30 mouse cellular contexts compared by ENCODE assay signal in the genomic region with DNA sequence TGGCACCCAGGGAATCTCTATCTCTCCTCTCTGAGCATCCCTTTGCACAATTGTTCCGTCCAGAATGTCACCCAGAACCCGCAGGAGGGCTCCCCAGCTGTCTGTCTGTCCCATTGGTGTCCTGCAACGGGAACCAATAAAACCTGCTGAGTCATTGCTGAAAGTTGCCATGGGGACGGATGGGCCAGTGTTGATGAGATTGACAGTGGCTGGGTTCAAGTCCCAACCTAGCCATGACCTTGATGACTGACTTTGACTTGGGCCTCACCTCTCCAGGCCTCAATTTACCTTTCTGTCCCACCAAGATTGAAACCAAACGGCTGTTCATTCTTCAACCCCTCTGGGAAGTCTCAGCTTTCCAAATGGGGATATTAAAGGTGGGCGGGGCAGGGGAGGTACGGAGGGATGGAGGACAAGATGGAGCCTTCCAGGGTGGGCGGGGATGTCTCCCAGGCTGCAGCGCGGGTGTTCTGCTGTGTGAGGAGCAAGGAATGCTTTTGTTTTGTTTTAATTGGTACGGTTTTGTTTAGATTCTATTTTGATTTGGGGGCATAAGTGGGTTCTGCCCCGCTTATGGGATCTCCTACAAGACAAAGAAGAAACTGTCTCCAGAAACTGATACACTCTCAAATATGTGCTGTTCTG. TPM values are rescaled to one million over a fixed set of nuclear protein-coding genes. Genes with fewer than 3 reads are reported as not detected.
DNase-seq lines count a peak whose midpoint lies in the region; ATAC-seq and TF ChIP-seq lines count a peak whose summit lies in the region.
"Had no signal": no experiment of that assay in that cellular context is flagged by ENCODE, and none has a peak within 500 bp of the region (broad histone marks: within the 10 kb centered on the region; RNA-seq: fewer than 3 reads in every experiment).

No protein-coding gene starts in this region.

- no peak for TF ChIP-seq EP300 in CH12.LX (IDR thresholded peaks at IDR 0.05; ENCODE audit: low read length)
- no peak for TF ChIP-seq EP300 in stomach, postnatal 0 days (optimal IDR thresholded peaks at IDR 0.05)

- peaks cover 33% of the 10 kb centered on the region for H3K27me3 ChIP-seq in CH12.LX (replicated peaks)
- H3K27me3 ChIP-seq in E14TG2a.4 (ENCODE audit: insufficient read depth, low read length) = no peaks in the 10 kb centered on the region
- no peaks in the 10 kb centered on the region for H3K27me3 ChIP-seq in stomach, postnatal 0 days (ENCODE audit: control insufficient read depth, insufficient read depth, low read length)
- H3K27me3 ChIP-seq: embryonic facial prominence, embryonic 15.5 days; Patski had no signal

- H3K4me1 ChIP-seq in CH12.LX (ENCODE audit: control insufficient read depth in 1 of 2, insufficient read depth in 2 of 2) (peaks cover 6 to 7% of the 10 kb centered on the region in 2 experiments; a peak in 2 of 4 replicates), E14TG2a.4 (replicated peaks; ENCODE audit: low read depth, low read length) (peaks cover 51% of the 10 kb centered on the region)
- no peaks in the 10 kb centered on the region for H3K4me1 ChIP-seq in stomach, postnatal 0 days (replicated peaks; ENCODE audit: control insufficient read depth, insufficient read depth)
- H3K4me1 ChIP-seq: embryonic facial prominence, embryonic 13.5 days; embryonic facial prominence, embryonic 15.5 days; forebrain, embryonic 12.5 days had no signal

- 57% methylated on average over 12 of the region's 12 CpGs for WGBS in stomach, postnatal 0 days

- no peak overlapping the region for H3K27ac ChIP-seq in CH12.LX (ENCODE audit: insufficient read depth, low read depth)
- H3K27ac ChIP-seq in stomach, postnatal 0 days (replicated peaks) = no peak overlapping the region
- H3K27ac ChIP-seq: embryonic facial prominence, embryonic 13.5 days; embryonic facial prominence, embryonic 15.5 days; forebrain, embryonic 10.5 days; forebrain, embryonic 12.5 days had no signal

- no peak for TF ChIP-seq POLR2A in CH12.LX (IDR thresholded peaks at IDR 0.05; ENCODE audit: low read depth, low read length)

- in situ Hi-C loops in CH12.LX (cut with MboI; ENCODE audit: low pct_ligation_motif_present, low pct_unique_long_range_greater_than_20kb, low sequenced_read_pairs) = no loop called here

- no peak overlapping the region for H3K4me2 ChIP-seq in CH12.LX (ENCODE audit: insufficient read depth, low read depth, poor library complexity, severe bottlenecking)
- H3K4me2 ChIP-seq in stomach, postnatal 0 days (replicated peaks; ENCODE audit: low read depth) = no peak overlapping the region
- H3K4me2 ChIP-seq: embryonic facial prominence, embryonic 13.5 days; embryonic facial prominence, embryonic 15.5 days; forebrain, embryonic 12.5 days had no signal

- no peak for ATAC-seq in stomach, postnatal 0 days (ENCODE audit: low FRiP score, low TSS enrichment)
- ATAC-seq: activated CD4-positive, CD25-positive, alpha-beta regulatory T cell, adult 4 months; forebrain, embryonic 14.5 days; forebrain, embryonic 16.5 days; Patski had no signal

- TF ChIP-seq CTCF in CH12.LX (conservative IDR thresholded peaks at IDR 0.05 in 1 of 2, IDR thresholded peaks at IDR 0.05 in 1 of 2; ENCODE audit: low read depth in 2 of 2, low read length in 2 of 2) = no peak
- TF ChIP-seq CTCF in E14TG2a.4 (conservative IDR thresholded peaks at IDR 0.05; ENCODE audit: low read length) = no peak
- TF ChIP-seq CTCF in stomach, postnatal 0 days (IDR thresholded peaks at IDR 0.05; ENCODE audit: low read depth) = no peak

- TF ChIP-seq RAD21 in CH12.LX (IDR thresholded peaks at IDR 0.05; ENCODE audit: low read depth, low read length) = no peak

- DNase-seq in CH12.LX (ENCODE audit: extremely low read depth) = no peak
- DNase-seq in ES-CJ7 (ENCODE audit: low read depth, low spot score) = peak; percentile 76
- DNase-seq in R1 (ENCODE audit: low read depth, low spot score) = peak; percentile 85
- DNase-seq in liver = no peak
- DNase-seq in stomach, postnatal 0 days (ENCODE audit: low spot score) = no peak
- DNase-seq in adrenal gland, postnatal 36 days = no peak
- no peak for DNase-seq in left cerebral cortex, adult 8-10 months (ENCODE audit: low spot score in 2 of 2)
- DNase-seq: adrenal gland, adult 8-10 months; adrenal gland, postnatal 14 days; cerebellum, adult 11 months; cerebellum, adult 18-20 months; cerebellum, adult 8-10 months; cerebellum, adult 9-11 months; cerebellum, postnatal 14 days; cerebellum, postnatal 36 days; embryo, embryonic 11 days had no signal

- peaks cover 7% of the 10 kb centered on the region for H3K9me3 ChIP-seq in CH12.LX (replicated peaks; ENCODE audit: low read length)
- H3K9me3 ChIP-seq in E14TG2a.4 (ENCODE audit: low read length) = no peaks in the 10 kb centered on the region
- H3K9me3 ChIP-seq in stomach, postnatal 0 days (ENCODE audit: control insufficient read depth, low read length) = no peaks in the 10 kb centered on the region
- H3K9me3 ChIP-seq: embryonic facial prominence, embryonic 13.5 days; embryonic facial prominence, embryonic 15.5 days; forebrain, embryonic 10.5 days; forebrain, embryonic 12.5 days; G1E had no signal

- H3K9ac ChIP-seq in CH12.LX (ENCODE audit: insufficient read depth, low read depth) = no peak overlapping the region
- no peak overlapping the region for H3K9ac ChIP-seq in stomach, postnatal 0 days (ENCODE audit: low read length)
- H3K9ac ChIP-seq: embryonic facial prominence, embryonic 13.5 days; embryonic facial prominence, embryonic 15.5 days; forebrain, embryonic 12.5 days had no signal

- H3K4me3 ChIP-seq in CH12.LX (replicated peaks in 1 of 3; ENCODE audit: low read depth in 2 of 3, low read length in 2 of 3, poor library complexity in 1 of 3) (no peak overlapping the region), E14TG2a.4 (replicated peaks; ENCODE audit: low read length) (peak overlapping the region; percentile 27)
- no peak overlapping the region for H3K4me3 ChIP-seq in stomach, postnatal 0 days (ENCODE audit: low read depth, low read length)
- H3K4me3 ChIP-seq: embryonic facial prominence, embryonic 13.5 days; embryonic facial prominence, embryonic 15.5 days; erythroblast, embryonic 14.5 days; forebrain, embryonic 10.5 days; forebrain, embryonic 12.5 days had no signal

- H3K79me2 ChIP-seq in CH12.LX (replicated peaks; ENCODE audit: control insufficient read depth, extremely low read depth, insufficient read depth, poor library complexity, severe bottlenecking) = no peaks in the 10 kb centered on the region

- dilution Hi-C loops in CH12.LX (cut with MboI; ENCODE audit: extremely low pct_ligation_motif_present, extremely low pct_unique_long_range_greater_than_20kb, low sequenced_read_pairs) = no loop called here

- H3K36me3 ChIP-seq in CH12.LX (replicated peaks in 1 of 2; ENCODE audit: control insufficient read depth in 1 of 2, insufficient read depth in 1 of 2, low read length in 1 of 2) = no peaks in the 10 kb centered on the region
- no peaks in the 10 kb centered on the region for H3K36me3 ChIP-seq in E14TG2a.4 (ENCODE audit: insufficient read depth, low read length)
- H3K36me3 ChIP-seq in stomach, postnatal 0 days (ENCODE audit: control insufficient read depth, insufficient read depth, low read length) = no peaks in the 10 kb centered on the region
- H3K36me3 ChIP-seq: embryonic facial prominence, embryonic 13.5 days; embryonic facial prominence, embryonic 15.5 days; forebrain, embryonic 10.5 days; forebrain, embryonic 12.5 days; G1E had no signal

TF ChIP-seq in CH12.LX, 34 proteins besides CTCF, POLR2A, EP300 and RAD21:
- TF ChIP-seq MYC (IDR thresholded peaks at IDR 0.05; ENCODE audit: low read depth, low read length) = no peak
- no peak for TF ChIP-seq NELFE (IDR thresholded peaks at IDR 0.05; ENCODE audit: low read depth, low read length)
- TF ChIP-seq MAFK (IDR thresholded peaks at IDR 0.05; ENCODE audit: insufficient replicate concordance, low read length) = peak; percentile 50; the same call in 1 of the 2 replicates

RNA-seq across cellular contexts. Expression of gene Dtx1, which starts 14.2 kb away (rescaled TPM):
- total RNA-seq in CH12.LX (2012; rRNA removed) = 3.2 and 3.9 TPM in 2 replicates
- total RNA-seq in CH12.LX (2014; rRNA removed) = 0.30 and 0.98 TPM in 2 replicates
- 2.1 and 2.9 TPM in 2 replicates for polyA plus RNA-seq in CH12.LX (2012; ENCODE audit: insufficient read length, low read depth)
- polyA plus RNA-seq in stomach, postnatal 0 days (2015; fragmentation: Nextera tagmentation; extraction: Ambion mirVana) = 2.0 and 3.1 TPM in 2 replicates
- total RNA-seq in adrenal gland, postnatal 36 days (2021) = 10 to 100 TPM in 1 of 2 experiments, 1 to 10 TPM in 1; 7.6 to 12.0 TPM
- 10 to 100 TPM; 64.7 to 71.7 (median 69.7) TPM for total RNA-seq in left cerebral cortex, adult 8-10 months (2022)
- total RNA-seq: common myeloid progenitor, adult 5-6 weeks had no signal
- polyA plus RNA-seq: C2C12; erythroblast, embryonic 14.5 days had no signal

RNA-seq across cellular contexts. Expression of gene Oas2, which starts 23.7 kb away (rescaled TPM):
- not detected in 2 replicates for total RNA-seq in CH12.LX (2012; rRNA removed)
- not detected in 2 replicates for total RNA-seq in CH12.LX (2014; rRNA removed)
- polyA plus RNA-seq in CH12.LX (2012; ENCODE audit: insufficient read length, low read depth) = not detected in 2 replicates
- 0.59 and 0.74 TPM in 2 replicates for polyA plus RNA-seq in stomach, postnatal 0 days (2015; fragmentation: Nextera tagmentation; extraction: Ambion mirVana)
- 1 to 10 TPM in 1 of 2 experiments, under 1 TPM in 1; 0.49 to 1.8 TPM for total RNA-seq in adrenal gland, postnatal 36 days (2021)
- under 1 TPM in 2 of 4 experiments, not detected in 2; 0.21 to 0.27 TPM for total RNA-seq in left cerebral cortex, adult 8-10 months (2022)
- polyA plus RNA-seq: C2C12; erythroblast, embryonic 14.5 days; forebrain, embryonic 10.5 days; Patski had no signal

RNA-seq across cellular contexts. Expression of gene Oas3, which starts 51.5 kb away (rescaled TPM):
- total RNA-seq in CH12.LX (2012; rRNA removed) (0.13 and 0.30 TPM in 2 replicates), CH12.LX (2014; rRNA removed) (not detected in 2 replicates)
- polyA plus RNA-seq in CH12.LX (2012; ENCODE audit: insufficient read length, low read depth) = 0.05 TPM in 1 of 2 replicates, not detected in the other
- 0.40 and 0.41 TPM in 2 replicates for polyA plus RNA-seq in stomach, postnatal 0 days (2015; fragmentation: Nextera tagmentation; extraction: Ambion mirVana)
- total RNA-seq in adrenal gland, postnatal 36 days (2021) = under 1 TPM; 0.36 to 0.60 TPM
- not detected for total RNA-seq in left cerebral cortex, adult 8-10 months (2022)
- polyA plus RNA-seq: C2C12; embryonic facial prominence, embryonic 11.5 days had no signal

Comparison
In these comparisons a context has a peak if more than half of its experiments do, and no peak if none do; other contexts are left out.
1. DNase-seq: peak in ES-CJ7 (single experiment) and R1 (single experiment); none in CH12.LX (single experiment), liver (single experiment), stomach, postnatal 0 days (single experiment), adrenal gland, postnatal 36 days (0 of 2) and left cerebral cortex, adult 8-10 months (0 of 2).
2. RNA of gene Dtx1, which starts 14.2 kb away (total RNA-seq): 64.7 to 71.7 TPM in left cerebral cortex, adult 8-10 months; 7.6 to 12.0 TPM in adrenal gland, postnatal 36 days and 0.30 to 3.9 TPM in CH12.LX; every median in the first group is over 4 times any median in the second.